Mouse (Mus musculus) megakaryocyte-erythroid progenitor cell, adult 5-6 weeks (primary cell): ENCODE measurements around the gene Cfap97. TPM values are rescaled to one million over a fixed set of nuclear protein-coding genes. Genes with fewer than 3 reads are reported as not detected.
"Not testable (repeated sequence)": the region's sequence is repeated elsewhere in the genome, so short reads cannot be mapped to it uniquely, and the experiment has no call there.

Experiments
- ATAC-seq: replicated peaks from 2 replicates; pipeline ENCODE4 v1.8.0; 2016; ENCODE audit warnings: mild to moderate bottlenecking, inconsistent platforms; ENCODE audit not compliant: severe bottlenecking, poor library complexity, low FRiP score, low TSS enrichment
- total RNA-seq, 2 experiments: library from RNA; stranded (forward) in 1 of 2; stranded (reverse) in 1 of 2; fragments of 200-1000, 215-1000 nt in 1 of 2; fragments of >200 nt in 1 of 2; fragmentation: Nextera tagmentation in 1 of 2; gene quantifications; 2 replicates each; pipeline ENCODE4 v1.2.3; 2014 to 2017

Gene Cfap97
- 20.9 and 28.4 TPM in 2 replicates for total RNA-seq (2014; fragmentation: Nextera tagmentation)
- total RNA-seq (2017) = 23.3 and 45.9 TPM in 2 replicates

GRCm38 (mm10) chr8:46151202-46152062, at the start of gene Cfap97:
Gene Cfap97 (plus strand): TSS chr8:46151771.
- peak; percentile 25; the same call in 1 of the 2 replicates for ATAC-seq

GRCm38 (mm10) chr8:46103434-46103833, 48.1 kb upstream of the Cfap97 start:
- ATAC-seq = no peak

GRCm38 (mm10) chr8:46107690-46108089, 43.9 kb upstream of the Cfap97 start:
- no peak for ATAC-seq

- ATAC-seq = not testable (repeated sequence)
Measured at GRCm38 (mm10) chr8:46113421-46114170, 38.0 kb upstream of the Cfap97 start.

GRCm38 (mm10) chr8:46117172-46117571, 34.4 kb upstream of the Cfap97 start:
- ATAC-seq = no peak

GRCm38 (mm10) chr8:46119176-46119575, 32.4 kb upstream of the Cfap97 start:
- ATAC-seq = no peak

- no peak for ATAC-seq
Measured at GRCm38 (mm10) chr8:46122498-46122897, 29.1 kb upstream of the Cfap97 start.

GRCm38 (mm10) chr8:46130426-46130825, 21.1 kb upstream of the Cfap97 start:
- ATAC-seq = no peak

GRCm38 (mm10) chr8:46135546-46135945, 16.0 kb upstream of the Cfap97 start:
- ATAC-seq = not testable (repeated sequence)

GRCm38 (mm10) chr8:46137336-46137735, 14.2 kb upstream of the Cfap97 start:
- ATAC-seq = no peak

GRCm38 (mm10) chr8:46137843-46138596, 13.6 kb upstream of the Cfap97 start:
- no peak for ATAC-seq

- no peak for ATAC-seq
Measured at GRCm38 (mm10) chr8:46140376-46141120, 11.0 kb upstream of the Cfap97 start.

GRCm38 (mm10) chr8:46141688-46142087, 9.9 kb upstream of the Cfap97 start:
- no peak for ATAC-seq

- ATAC-seq = no peak
Measured at GRCm38 (mm10) chr8:46142498-46143081, 9.0 kb upstream of the Cfap97 start.

- ATAC-seq = 0 out of 2 replicates have a peak, but pooled peaks have one; percentile 10
Measured at GRCm38 (mm10) chr8:46143470-46143869, 8.1 kb upstream of the Cfap97 start.

- ATAC-seq = peak; percentile 49
Measured at GRCm38 (mm10) chr8:46143924-46144323, 7.6 kb upstream of the Cfap97 start.

- ATAC-seq = no peak
Measured at GRCm38 (mm10) chr8:46146173-46146572, 5.4 kb upstream of the Cfap97 start.

- ATAC-seq = no peak
Measured at GRCm38 (mm10) chr8:46149306-46149705, 2.3 kb upstream of the Cfap97 start.

- ATAC-seq = no peak
Measured at GRCm38 (mm10) chr8:46149782-46150181, 1.8 kb upstream of the Cfap97 start.
